Mouse (Mus musculus): ENCODE results near the gene Stk26.
A peak's percentile ranks its signal among the peaks of the same experiment; 100 is the strongest.

Stk26 gene

GRCm38 (mm10) chrX:50840847-50841560 is at the start of gene Stk26:
Gene Stk26 (plus strand): TSS chrX:50841047.
- peak; percentile 58 for DNase-seq (ENCODE audit: inconsistent ontology term)

GRCm38 (mm10) chrX:50793005-50793680 is 47.7 kb upstream of the Stk26 start:
- peak; percentile 6 for DNase-seq (ENCODE audit: inconsistent ontology term)

- DNase-seq (ENCODE audit: inconsistent ontology term), result no peak
These were observed 43.0 kb upstream of the Stk26 start for GRCm38 (mm10) chrX:50797798-50798197.

- peak; percentile 82 for DNase-seq (ENCODE audit: inconsistent ontology term)
These were observed 42.3 kb upstream of the Stk26 start for GRCm38 (mm10) chrX:50798571-50798970.

GRCm38 (mm10) chrX:50799656-50800188 is 41.1 kb upstream of the Stk26 start:
- no peak for DNase-seq (ENCODE audit: inconsistent ontology term)

GRCm38 (mm10) chrX:50805654-50806053 is 35.2 kb upstream of the Stk26 start:
- no peak for DNase-seq (ENCODE audit: inconsistent ontology term)

- DNase-seq (ENCODE audit: inconsistent ontology term), result no peak
These were observed 17.0 kb upstream of the Stk26 start for GRCm38 (mm10) chrX:50823856-50824255.

GRCm38 (mm10) chrX:50835592-50835991 is 5.3 kb upstream of the Stk26 start:
- DNase-seq (ENCODE audit: inconsistent ontology term), result no peak

- no peak for DNase-seq (ENCODE audit: inconsistent ontology term)
These were observed 4.7 kb upstream of the Stk26 start for GRCm38 (mm10) chrX:50836029-50836691.

GRCm38 (mm10) chrX:50841587-50841986 is 740 bp downstream of the Stk26 start:
- DNase-seq (ENCODE audit: inconsistent ontology term), result no peak

- DNase-seq (ENCODE audit: inconsistent ontology term), result no peak
These were observed 1.2 kb downstream of the Stk26 start for GRCm38 (mm10) chrX:50842046-50842445.

- DNase-seq (ENCODE audit: inconsistent ontology term), result no peak
These were observed 9.8 kb downstream of the Stk26 start for GRCm38 (mm10) chrX:50850428-50851184.

GRCm38 (mm10) chrX:50863771-50864170 is 22.9 kb downstream of the Stk26 start:
- DNase-seq (ENCODE audit: inconsistent ontology term), result peak; percentile 10

- no peak for DNase-seq (ENCODE audit: inconsistent ontology term)
These were observed 23.9 kb downstream of the Stk26 start for GRCm38 (mm10) chrX:50864734-50865133.

- DNase-seq (ENCODE audit: inconsistent ontology term), result no peak
These were observed 33.6 kb downstream of the Stk26 start for GRCm38 (mm10) chrX:50874246-50875002.

GRCm38 (mm10) chrX:50887999-50888398 is 47.2 kb downstream of the Stk26 start:
- DNase-seq (ENCODE audit: inconsistent ontology term), result no peak

GRCm38 (mm10) chrX:50903497-50903896 is 62.6 kb downstream of the Stk26 start:
- no peak for DNase-seq (ENCODE audit: inconsistent ontology term)

- DNase-seq (ENCODE audit: inconsistent ontology term), result no peak
These were observed 69.1 kb downstream of the Stk26 start for GRCm38 (mm10) chrX:50909915-50910314.

GRCm38 (mm10) chrX:50917389-50917788 is 76.5 kb downstream of the Stk26 start:
- DNase-seq (ENCODE audit: inconsistent ontology term), result no peak

- no peak for DNase-seq (ENCODE audit: inconsistent ontology term)
These were observed 77.9 kb downstream of the Stk26 start for GRCm38 (mm10) chrX:50918754-50919153.
